Mouse (Mus musculus): ENCODE measurements around the gene Spaca3. TPM values are rescaled to one million over a fixed set of nuclear protein-coding genes. Genes with fewer than 3 reads are reported as not detected.

The Spaca3 gene
- polyA plus RNA-seq, 1 experiment from 2014 or later: not detected

GRCm38 (mm10) chr11:80902664-80903063 is 44.5 kb downstream of the Spaca3 start:
- no peak overlapping the region for H3K27ac ChIP-seq (ENCODE audit: low read depth, low read length)
- ATAC-seq (ENCODE audit: low FRiP score): no peak
- WGBS: 69% methylated on average over 7 of the region's 7 CpGs

GRCm38 (mm10) chr11:80903426-80903825 is 45.3 kb downstream of the Spaca3 start:
- Histone ChIP-seq H3K9me3 (ENCODE audit: control insufficient read depth, low read length) (no peaks in the 10 kb centered on the region), H3K4me1 (replicated peaks; ENCODE audit: control insufficient read depth, insufficient read depth, low read length) (no peaks in the 10 kb centered on the region), H3K9ac (ENCODE audit: low read depth, low read length) (no peak overlapping the region), H3K4me3 (ENCODE audit: low read depth, low read length) (no peak overlapping the region), H3K36me3 (ENCODE audit: control insufficient read depth, insufficient read depth, low read length) (no peaks in the 10 kb centered on the region), H3K27me3 (ENCODE audit: control insufficient read depth, insufficient read depth, low read length) (no peaks in the 10 kb centered on the region), H3K27ac (ENCODE audit: low read depth, low read length) (no peak overlapping the region), H3K4me2 (replicated peaks; ENCODE audit: low read depth, low read length) (no peak overlapping the region)
- ATAC-seq (ENCODE audit: low FRiP score): no peak
- 95% methylated on average over 10 of the region's 10 CpGs for WGBS
- DNase-seq (ENCODE audit: low spot score): no peak

More at GRCm38 (mm10) chr11:80902664-80903063, 44.5 kb downstream of the Spaca3 start:
- Histone ChIP-seq H3K27me3 (ENCODE audit: control insufficient read depth, insufficient read depth, low read length) (no peaks in the 10 kb centered on the region), H3K4me1 (replicated peaks; ENCODE audit: control insufficient read depth, insufficient read depth, low read length) (no peaks in the 10 kb centered on the region), H3K9me3 (ENCODE audit: control insufficient read depth, low read length) (no peaks in the 10 kb centered on the region), H3K36me3 (ENCODE audit: control insufficient read depth, insufficient read depth, low read length) (no peaks in the 10 kb centered on the region), H3K9ac (ENCODE audit: low read depth, low read length) (no peak overlapping the region), H3K4me2 (replicated peaks; ENCODE audit: low read depth, low read length) (no peak overlapping the region), H3K4me3 (ENCODE audit: low read depth, low read length) (no peak overlapping the region)
- no peak for DNase-seq (ENCODE audit: low spot score)

GRCm38 (mm10) chr11:80904559-80904958 is 46.4 kb downstream of the Spaca3 start:
- H3K4me1 ChIP-seq (replicated peaks; ENCODE audit: control insufficient read depth, insufficient read depth, low read length): no peaks in the 10 kb centered on the region
- DNase-seq (ENCODE audit: low spot score): peak; percentile 7
- no peaks in the 10 kb centered on the region for H3K9me3 ChIP-seq (ENCODE audit: control insufficient read depth, low read length)
- no peak overlapping the region for H3K27ac ChIP-seq (ENCODE audit: low read depth, low read length)
- H3K4me2 ChIP-seq (replicated peaks; ENCODE audit: low read depth, low read length): no peak overlapping the region
- H3K27me3 ChIP-seq (ENCODE audit: control insufficient read depth, insufficient read depth, low read length): no peaks in the 10 kb centered on the region
- H3K4me3 ChIP-seq (ENCODE audit: low read depth, low read length): no peak overlapping the region
- no peaks in the 10 kb centered on the region for H3K36me3 ChIP-seq (ENCODE audit: control insufficient read depth, insufficient read depth, low read length)
- no peak for ATAC-seq (ENCODE audit: low FRiP score)
- H3K9ac ChIP-seq (ENCODE audit: low read depth, low read length): no peak overlapping the region
- WGBS: 62% methylated on average over 2 of the region's 2 CpGs

GRCm38 (mm10) chr11:80906456-80906855 is 48.3 kb downstream of the Spaca3 start:
- Histone ChIP-seq H3K4me1 (replicated peaks; ENCODE audit: control insufficient read depth, insufficient read depth, low read length) (no peaks in the 10 kb centered on the region), H3K36me3 (ENCODE audit: control insufficient read depth, insufficient read depth, low read length) (no peaks in the 10 kb centered on the region), H3K4me3 (ENCODE audit: low read depth, low read length) (no peak overlapping the region), H3K9me3 (ENCODE audit: control insufficient read depth, low read length) (no peaks in the 10 kb centered on the region), H3K27me3 (ENCODE audit: control insufficient read depth, insufficient read depth, low read length) (no peaks in the 10 kb centered on the region), H3K4me2 (replicated peaks; ENCODE audit: low read depth, low read length) (no peak overlapping the region), H3K9ac (ENCODE audit: low read depth, low read length) (no peak overlapping the region), H3K27ac (ENCODE audit: low read depth, low read length) (no peak overlapping the region)
- WGBS: 45% methylated on average over 4 of the region's 4 CpGs
- ATAC-seq (ENCODE audit: low FRiP score): no peak
- peak; percentile 78 for DNase-seq (ENCODE audit: low spot score)

GRCm38 (mm10) chr11:80907820-80908219 is 49.7 kb downstream of the Spaca3 start:
- DNase-seq (ENCODE audit: low spot score): no peak
- Histone ChIP-seq H3K4me3 (ENCODE audit: low read depth, low read length) (no peak overlapping the region), H3K4me1 (replicated peaks; ENCODE audit: control insufficient read depth, insufficient read depth, low read length) (no peaks in the 10 kb centered on the region), H3K9ac (ENCODE audit: low read depth, low read length) (no peak overlapping the region), H3K36me3 (ENCODE audit: control insufficient read depth, insufficient read depth, low read length) (no peaks in the 10 kb centered on the region), H3K27ac (ENCODE audit: low read depth, low read length) (no peak overlapping the region), H3K27me3 (ENCODE audit: control insufficient read depth, insufficient read depth, low read length) (no peaks in the 10 kb centered on the region), H3K4me2 (replicated peaks; ENCODE audit: low read depth, low read length) (no peak overlapping the region), H3K9me3 (ENCODE audit: control insufficient read depth, low read length) (no peaks in the 10 kb centered on the region)
- ATAC-seq (ENCODE audit: low FRiP score): no peak
- 94% methylated on average over 6 of the region's 6 CpGs for WGBS

GRCm38 (mm10) chr11:80912721-80913120 is 54.6 kb downstream of the Spaca3 start:
- no peaks in the 10 kb centered on the region for H3K9me3 ChIP-seq (ENCODE audit: control insufficient read depth, low read length)
- no peaks in the 10 kb centered on the region for H3K4me1 ChIP-seq (replicated peaks; ENCODE audit: control insufficient read depth, insufficient read depth, low read length)
- no peaks in the 10 kb centered on the region for H3K36me3 ChIP-seq (ENCODE audit: control insufficient read depth, insufficient read depth, low read length)
- no peak overlapping the region for H3K9ac ChIP-seq (ENCODE audit: low read depth, low read length)
- H3K4me2 ChIP-seq (replicated peaks; ENCODE audit: low read depth, low read length): no peak overlapping the region
- 87% methylated on average over 5 of the region's 5 CpGs for WGBS
- no peak overlapping the region for H3K4me3 ChIP-seq (ENCODE audit: low read depth, low read length)
- ATAC-seq (ENCODE audit: low FRiP score) (no peak), DNase-seq (ENCODE audit: low spot score) (no peak)
- H3K27ac ChIP-seq (ENCODE audit: low read depth, low read length): no peak overlapping the region
- no peaks in the 10 kb centered on the region for H3K27me3 ChIP-seq (ENCODE audit: control insufficient read depth, insufficient read depth, low read length)

- no peak overlapping the region for H3K27ac ChIP-seq (ENCODE audit: low read depth, low read length)
- ATAC-seq (ENCODE audit: low FRiP score) (no peak), DNase-seq (ENCODE audit: low spot score) (no peak)
Measured at GRCm38 (mm10) chr11:80913408-80914024, 55.4 kb downstream of the Spaca3 start.

More at GRCm38 (mm10) chr11:80913408-80914024, 55.4 kb downstream of the Spaca3 start:
- Histone ChIP-seq H3K4me1 (replicated peaks; ENCODE audit: control insufficient read depth, insufficient read depth, low read length) (no peaks in the 10 kb centered on the region), H3K4me3 (ENCODE audit: low read depth, low read length) (no peak overlapping the region), H3K4me2 (replicated peaks; ENCODE audit: low read depth, low read length) (no peak overlapping the region), H3K27me3 (ENCODE audit: control insufficient read depth, insufficient read depth, low read length) (no peaks in the 10 kb centered on the region), H3K36me3 (ENCODE audit: control insufficient read depth, insufficient read depth, low read length) (no peaks in the 10 kb centered on the region), H3K9me3 (ENCODE audit: control insufficient read depth, low read length) (no peaks in the 10 kb centered on the region), H3K9ac (ENCODE audit: low read depth, low read length) (no peak overlapping the region)
- 54% methylated on average over 4 of the region's 4 CpGs for WGBS

Other genes with a start within 250 kb of the Spaca3 start
- 2.9 and 3.6 TPM in 2 replicates for gene Myo1d, start 78.3 kb upstream of the Spaca3 start, polyA plus RNA-seq (2014; fragmentation: Nextera tagmentation; extraction: Ambion mirVana)
- gene Tmem98, start 48.2 kb upstream of the Spaca3 start, polyA plus RNA-seq (2014; fragmentation: Nextera tagmentation; extraction: Ambion mirVana): 79.4 and 80.3 TPM in 2 replicates

Measured in hindbrain, embryonic 11.5 days (tissue).